Mouse (Mus musculus) heart, postnatal 0 days (tissue): ENCODE results near the gene Gm13119. TPM values are rescaled to one million over a fixed set of nuclear protein-coding genes. Genes with fewer than 3 reads are reported as not detected.
A peak's percentile ranks its signal among the peaks of the same experiment; 100 is the strongest.

Experiments
- ATAC-seq: fragments of 200-750 bp; cut with Nextera tagmentation; 2 replicates; pipeline ENCODE4 v1.8.0; 2017; ENCODE audit warnings: low read depth, moderate number of reproducible peaks, moderate library complexity; ENCODE audit not compliant: insufficient read depth
- DNase-seq: peaks from one replicate; pipeline ENCODE4 v3.0.0-alpha.2; 2016; ENCODE audit warnings: low spot score
- H3K27ac ChIP-seq: fragments of 300-500 bp; sonication (generic); 2 replicates; pipeline ENCODE4 v1.5.1; 2014; ENCODE audit warnings: low read depth, mild to moderate bottlenecking
- H3K27me3 ChIP-seq: fragments of 300-500 bp; sonication (generic); 2 replicates; pipeline ENCODE4 v1.6.1; 2014; ENCODE audit warnings: low read length, mixed read lengths; ENCODE audit not compliant: control insufficient read depth, insufficient read depth
- H3K36me3 ChIP-seq: fragments of 300-500 bp; sonication (generic); replicated peaks from 2 replicates; pipeline ENCODE4 v1.6.1; 2014; ENCODE audit warnings: low read length, mixed read lengths; ENCODE audit not compliant: control insufficient read depth, insufficient read depth
- H3K4me1 ChIP-seq: fragments of 300-500 bp; sonication (generic); 2 replicates; pipeline ENCODE4 v1.6.1; 2014; ENCODE audit warnings: antibody characterized with exemption; ENCODE audit not compliant: control insufficient read depth, insufficient read depth
- H3K4me2 ChIP-seq: fragments of 300-500 bp; sonication (generic); 2 replicates; pipeline ENCODE4 v1.6.1; 2014; ENCODE audit warnings: low read depth, mild to moderate bottlenecking, low read length, moderate library complexity
- H3K4me3 ChIP-seq: fragments of 300-500 bp; sonication (generic); 2 replicates; pipeline ENCODE4 v1.5.1; 2014; ENCODE audit warnings: low read depth, low read length
- H3K9ac ChIP-seq: fragments of 300-500 bp; sonication (generic); replicated peaks from 2 replicates; pipeline ENCODE4 v1.6.1; 2014; ENCODE audit warnings: low read depth, low read length, mixed read lengths
- H3K9me3 ChIP-seq: fragments of 300-500 bp; sonication (generic); replicated peaks from 2 replicates; pipeline ENCODE4 v1.6.1; 2016; ENCODE audit warnings: low read length; ENCODE audit not compliant: control insufficient read depth
- CTCF ChIP-seq: IDR thresholded peaks from 2 replicates; pipeline ENCODE4 v1.5.1; 2016; ENCODE audit warnings: antibody characterized with exemption, control low read depth, low read depth
- EP300 ChIP-seq: IDR thresholded peaks from 2 replicates; pipeline ENCODE4 v1.6.1; 2016; ENCODE audit warnings: antibody characterized with exemption, low read depth
- WGBS: fragments of 180-500 bp; shearing (Covaris S2); extraction: QIAGEN DNeasy Blood & Tissue Kit; methylation state at CpG from one replicate; pipeline ENCODE4 v1.1.7; 2014; 5-methylcytosine and 5-hydroxymethylcytosine counted together
- polyA plus RNA-seq: library from polyadenylated mRNA; unstranded; fragments of >200 nt; fragmentation: Nextera tagmentation; extraction: Ambion mirVana; gene quantifications from 2 replicates; pipeline ENCODE4 v1.2.1, GENCODE M21; 2015
- total RNA-seq: library from RNA; depleted of rRNA; stranded (reverse); fragments of >200 nt; gene quantifications from 2 replicates; pipeline ENCODE4 v1.2.3, GENCODE M21; 2014; ENCODE audit warnings: low replicate concordance; rRNA removed

Gm13119 gene
- total and polyA plus RNA-seq, 2 experiments from 2014 or later = not detected

- Histone ChIP-seq H3K27me3 (no peaks in the 10 kb centered on the region), H3K27ac (no peak overlapping the region), H3K4me1 (0 out of 2 replicates have a peak, but pooled peaks cover 3% of the 10 kb centered on the region), H3K4me2 (no peak overlapping the region), H3K9ac (no peak overlapping the region), H3K4me3 (no peak overlapping the region), H3K36me3 (no peaks in the 10 kb centered on the region), H3K9me3 (no peaks in the 10 kb centered on the region)
- TF ChIP-seq CTCF = no peak
- TF ChIP-seq EP300 = no peak
- DNase-seq (no peak), ATAC-seq (no peak)
- WGBS = 14% methylated on average over 4 of the region's 4 CpGs
Measured at GRCm38 (mm10) chr4:144402712-144403111, 45.0 kb downstream of the Gm13119 start.

- WGBS = 7% methylated on average over 16 of the region's 17 CpGs
- peak overlapping the region; percentile 44 for H3K4me3 ChIP-seq
- H3K9ac ChIP-seq = peak overlapping the region; percentile 40; the same call in 1 of the 2 replicates
- H3K27me3 ChIP-seq = no peaks in the 10 kb centered on the region
- peak overlapping the region; percentile 67 for H3K4me2 ChIP-seq
- 0 out of 2 replicates have a peak, but pooled peaks cover 3% of the 10 kb centered on the region for H3K4me1 ChIP-seq
- ATAC-seq = peak; percentile 84
- no peak overlapping the region for H3K27ac ChIP-seq
- peak; percentile 60 for DNase-seq
- H3K9me3 ChIP-seq = no peaks in the 10 kb centered on the region
- TF ChIP-seq EP300 (no peak), CTCF (no peak)
- H3K36me3 ChIP-seq = no peaks in the 10 kb centered on the region
Measured at GRCm38 (mm10) chr4:144404456-144405086, 46.8 kb downstream of the Gm13119 start.

DNA sequence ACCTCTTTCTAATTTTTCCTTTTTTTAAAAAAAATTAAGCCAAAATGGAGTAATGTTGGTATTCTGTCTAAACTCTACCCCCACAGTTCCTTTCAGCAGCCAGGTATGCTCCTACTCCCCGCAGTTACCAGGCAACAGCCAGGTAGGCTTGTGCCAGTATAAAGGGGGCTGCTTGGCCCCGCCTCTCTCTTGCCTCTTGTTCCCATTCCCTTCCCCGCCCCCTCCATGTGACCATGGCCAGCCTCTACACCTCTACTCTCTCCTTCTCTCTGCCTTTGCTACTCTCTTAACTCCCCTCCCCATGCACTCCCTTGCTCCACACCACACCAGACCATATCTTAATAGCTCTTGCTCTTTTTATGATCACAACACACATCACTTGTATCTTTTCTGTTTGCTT is 48.5 kb downstream of the Gm13119 start:
- H3K4me3 ChIP-seq = no peak overlapping the region
- H3K9me3 ChIP-seq = no peaks in the 10 kb centered on the region
- 0 out of 2 replicates have a peak, but pooled peaks cover 3% of the 10 kb centered on the region for H3K4me1 ChIP-seq
- TF ChIP-seq EP300 (no peak), CTCF (no peak)
- DNase-seq (no peak), ATAC-seq (no peak)
- H3K4me2 ChIP-seq = no peak overlapping the region
- H3K9ac ChIP-seq = no peak overlapping the region
- H3K36me3 ChIP-seq = no peaks in the 10 kb centered on the region
- H3K27ac ChIP-seq = no peak overlapping the region
- WGBS = 62% methylated on average over 3 of the region's 3 CpGs
- H3K27me3 ChIP-seq = no peaks in the 10 kb centered on the region

DNA sequence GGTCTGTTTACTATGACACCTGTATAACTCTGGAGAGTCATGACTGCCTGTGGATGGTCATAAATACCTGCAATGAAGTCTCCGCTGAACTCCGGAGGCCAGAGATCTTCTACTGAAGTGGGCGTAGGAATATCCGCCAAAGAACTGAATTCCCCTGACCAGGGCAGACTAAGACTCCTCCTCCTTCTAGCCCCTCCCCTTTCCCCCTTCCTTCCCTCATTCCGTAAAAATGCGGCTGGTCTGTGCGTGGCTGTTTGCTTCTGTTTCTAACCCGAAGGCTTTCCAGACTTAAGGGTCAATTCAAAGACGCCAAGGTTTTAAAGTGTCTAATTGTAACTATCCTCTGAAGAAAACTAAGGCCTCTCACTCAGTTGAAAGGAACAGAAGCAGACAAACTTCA is 50.5 kb downstream of the Gm13119 start, which contains the start of gene Pramef12:
Pramef12 (minus strand) TSS at position 175 of the 400 bp plus-strand sequence.
- Histone ChIP-seq H3K27me3 (no peaks in the 10 kb centered on the region), H3K4me3 (no peak within 1 kb of the TSS), H3K36me3 (no peaks in the 10 kb centered on the region), H3K4me2 (no peak within 1 kb of the TSS), H3K9ac (no peak within 1 kb of the TSS), H3K4me1 (0 out of 2 replicates have a peak, but pooled peaks cover 3% of the 10 kb centered on the region), H3K9me3 (no peaks in the 10 kb centered on the region), H3K27ac (no peak within 1 kb of the TSS)
- no peak for DNase-seq
- whole genome bisulfite sequencing = 66% methylated on average over 9 of the region's 9 CpGs
- no peak for ATAC-seq
- TF ChIP-seq EP300 (no peak), CTCF (no peak)

Other genes starting within 250 kb of the Gm13119 start
- gene Oog3, start 195.3 kb upstream of the Gm13119 start, total RNA-seq = not detected in 2 replicates
- not detected in 2 replicates for gene Oog3, start 195.3 kb upstream of the Gm13119 start, polyA plus RNA-seq
- not detected in 2 replicates for gene Oog2, start 167.2 kb upstream of the Gm13119 start, total RNA-seq
- gene Oog2, start 167.2 kb upstream of the Gm13119 start, polyA plus RNA-seq = not detected in 2 replicates
- not detected in 2 replicates for gene C87977, start 144.6 kb upstream of the Gm13119 start, total RNA-seq
- not detected in 2 replicates for gene C87977, start 144.6 kb upstream of the Gm13119 start, polyA plus RNA-seq
- not detected in 2 replicates for gene Pramel5, start 77.5 kb upstream of the Gm13119 start, total RNA-seq
- gene Pramel5, start 77.5 kb upstream of the Gm13119 start, polyA plus RNA-seq = not detected in 2 replicates
- gene Gm13128, start 27.7 kb upstream of the Gm13119 start, total RNA-seq = not detected in 2 replicates
- not detected in 2 replicates for gene Gm13128, start 27.7 kb upstream of the Gm13119 start, polyA plus RNA-seq
- gene Pramef20, start 20.0 kb downstream of the Gm13119 start, total RNA-seq = not detected in 2 replicates
- gene Pramef20, start 20.0 kb downstream of the Gm13119 start, polyA plus RNA-seq = not detected in 2 replicates
- gene Pramef12, start 50.5 kb downstream of the Gm13119 start, total RNA-seq = not detected in 2 replicates
- 0.05 TPM in 1 of 2 replicates, not detected in the other for gene Pramef12, start 50.5 kb downstream of the Gm13119 start, polyA plus RNA-seq
- not detected in 2 replicates for gene 1700012P22Rik, start 80.8 kb downstream of the Gm13119 start, total RNA-seq
- gene 1700012P22Rik, start 80.8 kb downstream of the Gm13119 start, polyA plus RNA-seq = not detected in 2 replicates
- not detected in 2 replicates for gene Gm9944, start 95.4 kb downstream of the Gm13119 start, total RNA-seq
- not detected in 2 replicates for gene Gm9944, start 95.4 kb downstream of the Gm13119 start, polyA plus RNA-seq
- not detected in 2 replicates for gene Aadacl3, start 105.8 kb downstream of the Gm13119 start, total RNA-seq
- gene Aadacl3, start 105.8 kb downstream of the Gm13119 start, polyA plus RNA-seq = not detected in 2 replicates
- gene 9430007A20Rik, start 161.9 kb downstream of the Gm13119 start, total RNA-seq = not detected in 2 replicates
- not detected in 2 replicates for gene 9430007A20Rik, start 161.9 kb downstream of the Gm13119 start, polyA plus RNA-seq
- not detected in 2 replicates for gene Gm13124, start 207.2 kb downstream of the Gm13119 start, total RNA-seq
- gene Gm13124, start 207.2 kb downstream of the Gm13119 start, polyA plus RNA-seq = not detected in 2 replicates